ENCODE assay signal across 7 mouse cellular contexts in genomic region chr12:113701841-113702240, GRCm38 (mm10).
DNase-seq lines count a peak whose midpoint lies in the region; ATAC-seq and TF ChIP-seq lines count a peak whose summit lies in the region.
"Not testable (repeated sequence)": the region's sequence is repeated elsewhere in the genome, so short reads cannot be mapped to it uniquely, and the experiment has no call there.

No protein-coding gene starts in this region.

- H3K9me3 ChIP-seq in G1E (replicated peaks); intestine, postnatal 0 days (ENCODE audit: control insufficient read depth); stomach, postnatal 0 days (ENCODE audit: control insufficient read depth, low read length): not testable (repeated sequence)

- H3K4me2 ChIP-seq in intestine, postnatal 0 days (replicated peaks; ENCODE audit: low read depth); stomach, postnatal 0 days (replicated peaks; ENCODE audit: low read depth): not testable (repeated sequence)

- H3K4me3 ChIP-seq in G1E (ENCODE audit: low read depth, low read length); intestine, postnatal 0 days (ENCODE audit: low read depth, low read length); stomach, postnatal 0 days (ENCODE audit: low read depth, low read length): not testable (repeated sequence)

- DNase-seq in G1E (ENCODE audit: low spot score); stomach, postnatal 0 days (ENCODE audit: low spot score): not testable (repeated sequence)

- not testable (repeated sequence) for H3K27me3 ChIP-seq in G1E (ENCODE audit: insufficient read depth, low read length); intestine, postnatal 0 days (replicated peaks; ENCODE audit: control insufficient read depth, insufficient read depth, low read length); stomach, postnatal 0 days (ENCODE audit: control insufficient read depth, insufficient read depth, low read length)

- not testable (repeated sequence) for H3K36me3 ChIP-seq in G1E (replicated peaks); intestine, postnatal 0 days (ENCODE audit: control insufficient read depth, insufficient read depth); stomach, postnatal 0 days (ENCODE audit: control insufficient read depth, insufficient read depth, low read length)

- 0 out of 2 replicates have a peak, but pooled peaks have one; percentile 17 for TF ChIP-seq CTCF in G1E (IDR thresholded peaks at IDR 0.05; ENCODE audit: low read depth, low read length)
- TF ChIP-seq CTCF in intestine, postnatal 0 days (IDR thresholded peaks at IDR 0.05; ENCODE audit: low read depth): peak; percentile 28; the same call in 1 of the 2 replicates
- TF ChIP-seq CTCF in stomach, postnatal 0 days (IDR thresholded peaks at IDR 0.05; ENCODE audit: low read depth): peak; percentile 26

- H3K9ac ChIP-seq in intestine, postnatal 0 days (ENCODE audit: low read depth, low read length); stomach, postnatal 0 days (ENCODE audit: low read length): not testable (repeated sequence)

- ATAC-seq in G1E (ENCODE audit: extremely low read depth, insufficient number of reproducible peaks, low FRiP score, poor library complexity, severe bottlenecking): 0 out of 2 replicates have a peak, but pooled peaks have one; percentile 24
- peak; percentile 59 for ATAC-seq in granulocyte monocyte progenitor cell, adult 5-6 weeks (replicated peaks; ENCODE audit: poor library complexity, severe bottlenecking)
- ATAC-seq in hematopoietic stem cell, adult 5-6 weeks (replicated peaks in 1 of 2; ENCODE audit: insufficient read depth in 1 of 2, low FRiP score in 2 of 2, low TSS enrichment in 1 of 2, low read depth in 1 of 2, poor library complexity in 2 of 2, severe bottlenecking in 2 of 2): peak; percentile 53 to 60; a peak in 2 of 4 replicates
- not testable (repeated sequence) for ATAC-seq in intestine, postnatal 0 days; stomach, postnatal 0 days (ENCODE audit: low FRiP score, low TSS enrichment)
- peak; percentile 68 for ATAC-seq in megakaryocyte, adult 5-6 weeks (ENCODE audit: poor library complexity, severe bottlenecking)
- peak; percentile 71; the same call in 1 of the 2 replicates for ATAC-seq in megakaryocyte-erythroid progenitor cell, adult 5-6 weeks (replicated peaks; ENCODE audit: low FRiP score, low TSS enrichment, poor library complexity, severe bottlenecking)

- H3K4me1 ChIP-seq in G1E (ENCODE audit: insufficient read depth, low read depth, low read length); intestine, postnatal 0 days (replicated peaks; ENCODE audit: control insufficient read depth, insufficient read depth, low read length); stomach, postnatal 0 days (replicated peaks; ENCODE audit: control insufficient read depth, insufficient read depth): not testable (repeated sequence)

- TF ChIP-seq EP300 in stomach, postnatal 0 days (optimal IDR thresholded peaks at IDR 0.05): not testable (repeated sequence)

- H3K27ac ChIP-seq in intestine, postnatal 0 days (ENCODE audit: low read depth, low read length); stomach, postnatal 0 days (replicated peaks): not testable (repeated sequence)

- 52% methylated on average over 5 of the region's 5 CpGs for WGBS in intestine, postnatal 0 days
- WGBS in stomach, postnatal 0 days: 52% methylated on average over 5 of the region's 5 CpGs
